Mouse (Mus musculus): ENCODE measurements around the gene Hoxa3. TPM values are rescaled to one million over a fixed set of nuclear protein-coding genes. Genes with fewer than 3 reads are reported as not detected.

Hoxa3 gene
- polyA plus RNA-seq, 1 experiment from 2014 or later = 7.7 TPM

GRCm38 (mm10) chr6:52208072-52208867 is 4.9 kb downstream of the Hoxa3 start, which contains the start of gene Hoxa6:
Hoxa6 (minus strand) TSS chr6:52208722.
- H3K9ac ChIP-seq (replicated peaks) = peak within 1 kb of the TSS; percentile 72
- H3K36me3 ChIP-seq = peaks cover 25% of the 10 kb centered on the region
- ATAC-seq (ENCODE audit: insufficient number of reproducible peaks, insufficient read depth, low FRiP score, low TSS enrichment, low read depth) = no peak

GRCm38 (mm10) chr6:52207684-52207976 is 5.5 kb downstream of the Hoxa3 start:
- Histone ChIP-seq H3K36me3 (peaks cover 28% of the 10 kb centered on the region), H3K27ac (no peak overlapping the region), H3K27me3 (peaks cover 33% of the 10 kb centered on the region; the same call in 1 of the 2 replicates), H3K4me2 (peak overlapping the region; percentile 96), H3K9me3 (no peaks in the 10 kb centered on the region), H3K9ac (replicated peaks) (peak overlapping the region; percentile 50; the same call in 1 of the 2 replicates), H3K4me1 (replicated peaks) (peaks cover 86% of the 10 kb centered on the region), H3K4me3 (replicated peaks) (peak overlapping the region; percentile 79)
- no peak for ATAC-seq (ENCODE audit: insufficient number of reproducible peaks, insufficient read depth, low FRiP score, low TSS enrichment, low read depth)

More at GRCm38 (mm10) chr6:52208072-52208867, 4.9 kb downstream of the Hoxa3 start, which contains the start of gene Hoxa6:
- H3K4me3 ChIP-seq (replicated peaks) = peak within 1 kb of the TSS; percentile 79
- H3K27me3 ChIP-seq = peaks cover 33% of the 10 kb centered on the region; the same call in 1 of the 2 replicates
- peaks cover 80% of the 10 kb centered on the region for H3K4me1 ChIP-seq (replicated peaks)
- H3K9me3 ChIP-seq = no peaks in the 10 kb centered on the region
- H3K27ac ChIP-seq = peak within 1 kb of the TSS; percentile 69
- WGBS = under 1% methylated on average over 45 of the region's 47 CpGs
- peak within 1 kb of the TSS; percentile 96 for H3K4me2 ChIP-seq

GRCm38 (mm10) chr6:52206882-52207683 is 6.1 kb downstream of the Hoxa3 start:
- H3K9ac ChIP-seq (replicated peaks) = peak overlapping the region; percentile 50; the same call in 1 of the 2 replicates
- peak overlapping the region; percentile 96 for H3K4me2 ChIP-seq
- peaks cover 88% of the 10 kb centered on the region for H3K4me1 ChIP-seq (replicated peaks)
- no peaks in the 10 kb centered on the region for H3K9me3 ChIP-seq
- peaks cover 33% of the 10 kb centered on the region; the same call in 1 of the 2 replicates for H3K27me3 ChIP-seq
- H3K4me3 ChIP-seq (replicated peaks) = peak overlapping the region; percentile 50
- peaks cover 32% of the 10 kb centered on the region for H3K36me3 ChIP-seq
- no peak for ATAC-seq (ENCODE audit: insufficient number of reproducible peaks, insufficient read depth, low FRiP score, low TSS enrichment, low read depth)
- 12% methylated on average over 4 of the region's 4 CpGs for WGBS
- 0 out of 2 replicates have a peak overlapping the region, but pooled peaks have one; percentile 35 for H3K27ac ChIP-seq

- no peak for ATAC-seq (ENCODE audit: insufficient number of reproducible peaks, insufficient read depth, low FRiP score, low TSS enrichment, low read depth)
- Histone ChIP-seq H3K4me1 (replicated peaks) (peaks cover 93% of the 10 kb centered on the region), H3K27me3 (peaks cover 33% of the 10 kb centered on the region; the same call in 1 of the 2 replicates), H3K36me3 (peaks cover 41% of the 10 kb centered on the region), H3K9me3 (no peaks in the 10 kb centered on the region), H3K27ac (peak overlapping the region; percentile 60; the same call in 1 of the 2 replicates), H3K9ac (replicated peaks) (peak overlapping the region; percentile 50), H3K4me3 (replicated peaks) (peak overlapping the region; percentile 50), H3K4me2 (peak overlapping the region; percentile 96)
- 7% methylated on average over 55 of the region's 55 CpGs for WGBS
These were observed 7.2 kb downstream of the Hoxa3 start for GRCm38 (mm10) chr6:52205638-52206621.

- Histone ChIP-seq H3K9me3 (no peaks in the 10 kb centered on the region), H3K27me3 (peaks cover 35% of the 10 kb centered on the region; the same call in 1 of the 2 replicates), H3K36me3 (peaks cover 42% of the 10 kb centered on the region), H3K4me3 (replicated peaks) (peak overlapping the region; percentile 50), H3K4me2 (peak overlapping the region; percentile 96), H3K4me1 (replicated peaks) (peaks cover 94% of the 10 kb centered on the region), H3K27ac (peak overlapping the region; percentile 60; the same call in 1 of the 2 replicates), H3K9ac (replicated peaks) (peak overlapping the region; percentile 50; the same call in 1 of the 2 replicates)
- 5% methylated on average over 14 of the region's 14 CpGs for WGBS
- no peak for ATAC-seq (ENCODE audit: insufficient number of reproducible peaks, insufficient read depth, low FRiP score, low TSS enrichment, low read depth)
These were observed 7.9 kb downstream of the Hoxa3 start for GRCm38 (mm10) chr6:52205221-52205620.

GRCm38 (mm10) chr6:52204050-52204752 is 8.9 kb downstream of the Hoxa3 start, which contains the start of gene Hoxa5:
Hoxa5 (minus strand) TSS chr6:52204587.
- Histone ChIP-seq H3K27me3 (peaks cover 34% of the 10 kb centered on the region), H3K4me3 (replicated peaks) (peak within 1 kb of the TSS; percentile 50), H3K36me3 (peaks cover 48% of the 10 kb centered on the region), H3K9me3 (no peaks in the 10 kb centered on the region), H3K4me1 (replicated peaks) (peaks cover 90% of the 10 kb centered on the region), H3K9ac (replicated peaks) (peak within 1 kb of the TSS; percentile 80), H3K27ac (peak within 1 kb of the TSS; percentile 67), H3K4me2 (peak within 1 kb of the TSS; percentile 96)
- WGBS = 1% methylated on average over 65 of the region's 65 CpGs
- ATAC-seq (ENCODE audit: insufficient number of reproducible peaks, insufficient read depth, low FRiP score, low TSS enrichment, low read depth) = no peak

- Histone ChIP-seq H3K9ac (replicated peaks) (peak overlapping the region; percentile 80), H3K36me3 (peaks cover 48% of the 10 kb centered on the region), H3K4me3 (replicated peaks) (peak overlapping the region; percentile 50), H3K27ac (peak overlapping the region; percentile 67), H3K9me3 (no peaks in the 10 kb centered on the region), H3K27me3 (peaks cover 31% of the 10 kb centered on the region), H3K4me2 (peak overlapping the region; percentile 96), H3K4me1 (replicated peaks) (peaks cover 83% of the 10 kb centered on the region)
- ATAC-seq (ENCODE audit: insufficient number of reproducible peaks, insufficient read depth, low FRiP score, low TSS enrichment, low read depth) = no peak
- WGBS = 2% methylated on average over 46 of the region's 46 CpGs
These were observed 9.6 kb downstream of the Hoxa3 start for GRCm38 (mm10) chr6:52203371-52204049.

- 4% methylated on average over 10 of the region's 10 CpGs for WGBS
- Histone ChIP-seq H3K4me3 (replicated peaks) (peak overlapping the region; percentile 50), H3K4me1 (replicated peaks) (peaks cover 79% of the 10 kb centered on the region), H3K9me3 (no peaks in the 10 kb centered on the region), H3K36me3 (peaks cover 48% of the 10 kb centered on the region), H3K27ac (peak overlapping the region; percentile 67; the same call in 1 of the 2 replicates), H3K9ac (replicated peaks) (peak overlapping the region; percentile 80), H3K27me3 (peaks cover 31% of the 10 kb centered on the region), H3K4me2 (peak overlapping the region; percentile 96)
- no peak for ATAC-seq (ENCODE audit: insufficient number of reproducible peaks, insufficient read depth, low FRiP score, low TSS enrichment, low read depth)
These were observed 10.1 kb downstream of the Hoxa3 start for GRCm38 (mm10) chr6:52203121-52203370.

- Histone ChIP-seq H3K4me1 (replicated peaks) (peaks cover 76% of the 10 kb centered on the region), H3K36me3 (peaks cover 48% of the 10 kb centered on the region), H3K27ac (no peak overlapping the region), H3K4me3 (replicated peaks) (peak overlapping the region; percentile 50), H3K9ac (replicated peaks) (peak overlapping the region; percentile 80), H3K27me3 (peaks cover 30% of the 10 kb centered on the region), H3K9me3 (no peaks in the 10 kb centered on the region), H3K4me2 (peak overlapping the region; percentile 96)
- ATAC-seq (ENCODE audit: insufficient number of reproducible peaks, insufficient read depth, low FRiP score, low TSS enrichment, low read depth) = no peak
- WGBS = 17% methylated on average over 22 of the region's 22 CpGs
These were observed 10.6 kb downstream of the Hoxa3 start for GRCm38 (mm10) chr6:52202362-52203120.
